Mouse (Mus musculus) cerebellum, adult (tissue): Measurements from ENCODE around the gene Syap1.

Experiments used
- ATAC-seq: cut with Nextera tagmentation; 2 replicates; pipeline ENCODE4 v1.9.2; 2017; ENCODE audit warnings: mild to moderate bottlenecking, moderate library complexity, mixed read lengths; ENCODE audit not compliant: insufficient number of reproducible peaks, low FRiP score, low TSS enrichment

The Syap1 gene

GRCm38 (mm10) chrX:162887931-162888511 lies at the start of gene Syap1:
Gene Syap1 (minus strand): TSS chrX:162888447.
- ATAC-seq: peak; percentile 97

GRCm38 (mm10) chrX:162931467-162931866 lies 43.2 kb upstream of the Syap1 start:
- no peak for ATAC-seq

- ATAC-seq: no peak
Observed at GRCm38 (mm10) chrX:162921487-162922125, 33.4 kb upstream of the Syap1 start.

GRCm38 (mm10) chrX:162915697-162916096 lies 27.4 kb upstream of the Syap1 start:
- no peak for ATAC-seq

GRCm38 (mm10) chrX:162913651-162914050 lies 25.4 kb upstream of the Syap1 start:
- ATAC-seq: no peak

GRCm38 (mm10) chrX:162907554-162907953 lies 19.3 kb upstream of the Syap1 start:
- no peak for ATAC-seq

GRCm38 (mm10) chrX:162902040-162902734 lies 13.9 kb upstream of the Syap1 start:
- peak; percentile 68; the same call in 1 of the 2 replicates for ATAC-seq

- peak; percentile 81 for ATAC-seq
Observed at GRCm38 (mm10) chrX:162901371-162902039, 13.3 kb upstream of the Syap1 start.

GRCm38 (mm10) chrX:162900938-162901337 lies 12.7 kb upstream of the Syap1 start, which contains the start of gene Ctps2:
Gene Ctps2 (plus strand): TSS chrX:162901238.
- ATAC-seq: no peak

- 0 out of 2 replicates have a peak, but pooled peaks have one; percentile 31 for ATAC-seq
Observed at GRCm38 (mm10) chrX:162888575-162889223, 452 bp upstream of the Syap1 start.

GRCm38 (mm10) chrX:162878236-162878635 lies 10.0 kb downstream of the Syap1 start:
- no peak for ATAC-seq

- no peak for ATAC-seq
Observed at GRCm38 (mm10) chrX:162873761-162874160, 14.5 kb downstream of the Syap1 start.

GRCm38 (mm10) chrX:162871734-162872517 lies 16.3 kb downstream of the Syap1 start:
- no peak for ATAC-seq

- no peak for ATAC-seq
Observed at GRCm38 (mm10) chrX:162868294-162868965, 19.8 kb downstream of the Syap1 start.

- ATAC-seq: no peak
Observed at GRCm38 (mm10) chrX:162848682-162849081, 39.6 kb downstream of the Syap1 start.

GRCm38 (mm10) chrX:162845531-162845930 lies 42.7 kb downstream of the Syap1 start:
- no peak for ATAC-seq

- ATAC-seq: no peak
Observed at GRCm38 (mm10) chrX:162844447-162845100, 43.7 kb downstream of the Syap1 start.

GRCm38 (mm10) chrX:162832101-162832500 lies 56.1 kb downstream of the Syap1 start:
- no peak for ATAC-seq

- ATAC-seq: no peak
Observed at GRCm38 (mm10) chrX:162831542-162831941, 56.7 kb downstream of the Syap1 start.
